Mouse (Mus musculus): ENCODE data around the gene Btbd8. TPM values are rescaled to one million over a fixed set of nuclear protein-coding genes. Genes with fewer than 3 reads are reported as not detected.

The Btbd8 gene
- polyA plus RNA-seq, 1 experiment from 2014 or later = 7.8 TPM

- no peaks in the 10 kb centered on the region for H3K4me1 ChIP-seq (ENCODE audit: control insufficient read depth, insufficient read depth, low read length)
- DNase-seq (ENCODE audit: low spot score) = no peak
- H3K27me3 ChIP-seq (ENCODE audit: control insufficient read depth, insufficient read depth, low read length) = no peaks in the 10 kb centered on the region
- no peaks in the 10 kb centered on the region for H3K36me3 ChIP-seq (ENCODE audit: control insufficient read depth, insufficient read depth, low read length)
- no peaks in the 10 kb centered on the region for H3K9me3 ChIP-seq (ENCODE audit: control insufficient read depth, low read length)
- H3K9ac ChIP-seq (ENCODE audit: low read length) = no peak overlapping the region
- H3K4me2 ChIP-seq (ENCODE audit: low read depth) = no peak overlapping the region
- H3K4me3 ChIP-seq (ENCODE audit: low read depth, low read length) = no peak overlapping the region
- no peak overlapping the region for H3K27ac ChIP-seq (ENCODE audit: low read depth, low read length)
- no peak for ATAC-seq (ENCODE audit: insufficient read depth, low FRiP score, low TSS enrichment)
- WGBS = 92% methylated on average over 4 of the region's 4 CpGs
Measured at GRCm38 (mm10) chr5:107518602-107519001, 80.8 kb downstream of the Btbd8 start.

GRCm38 (mm10) chr5:107521386-107521785 lies 83.6 kb downstream of the Btbd8 start:
- DNase-seq (ENCODE audit: low spot score) (no peak), ATAC-seq (ENCODE audit: insufficient read depth, low FRiP score, low TSS enrichment) (no peak)
- Histone ChIP-seq H3K36me3 (ENCODE audit: control insufficient read depth, insufficient read depth, low read length) (no peaks in the 10 kb centered on the region), H3K27me3 (ENCODE audit: control insufficient read depth, insufficient read depth, low read length) (no peaks in the 10 kb centered on the region), H3K9ac (ENCODE audit: low read length) (no peak overlapping the region), H3K4me2 (ENCODE audit: low read depth) (no peak overlapping the region), H3K4me3 (ENCODE audit: low read depth, low read length) (no peak overlapping the region), H3K27ac (ENCODE audit: low read depth, low read length) (no peak overlapping the region), H3K4me1 (ENCODE audit: control insufficient read depth, insufficient read depth, low read length) (no peaks in the 10 kb centered on the region), H3K9me3 (ENCODE audit: control insufficient read depth, low read length) (no peaks in the 10 kb centered on the region)
- 91% methylated on average over 6 of the region's 6 CpGs for WGBS

GRCm38 (mm10) chr5:107521897-107522296 lies 84.1 kb downstream of the Btbd8 start:
- no peaks in the 10 kb centered on the region for H3K9me3 ChIP-seq (ENCODE audit: control insufficient read depth, low read length)
- no peaks in the 10 kb centered on the region for H3K36me3 ChIP-seq (ENCODE audit: control insufficient read depth, insufficient read depth, low read length)
- H3K9ac ChIP-seq (ENCODE audit: low read length) = no peak overlapping the region
- no peak overlapping the region for H3K4me2 ChIP-seq (ENCODE audit: low read depth)
- H3K4me1 ChIP-seq (ENCODE audit: control insufficient read depth, insufficient read depth, low read length) = no peaks in the 10 kb centered on the region
- H3K27me3 ChIP-seq (ENCODE audit: control insufficient read depth, insufficient read depth, low read length) = no peaks in the 10 kb centered on the region
- no peak overlapping the region for H3K27ac ChIP-seq (ENCODE audit: low read depth, low read length)
- no peak for ATAC-seq (ENCODE audit: insufficient read depth, low FRiP score, low TSS enrichment)
- DNase-seq (ENCODE audit: low spot score) = no peak
- WGBS = 90% methylated on average over 7 of the region's 7 CpGs
- no peak overlapping the region for H3K4me3 ChIP-seq (ENCODE audit: low read depth, low read length)

GRCm38 (mm10) chr5:107524281-107524680 lies 86.5 kb downstream of the Btbd8 start:
- DNase-seq (ENCODE audit: low spot score) = no peak
- ATAC-seq (ENCODE audit: insufficient read depth, low FRiP score, low TSS enrichment) = no peak
- Histone ChIP-seq H3K27me3 (ENCODE audit: control insufficient read depth, insufficient read depth, low read length) (no peaks in the 10 kb centered on the region), H3K4me1 (ENCODE audit: control insufficient read depth, insufficient read depth, low read length) (no peaks in the 10 kb centered on the region), H3K27ac (ENCODE audit: low read depth, low read length) (no peak overlapping the region), H3K4me2 (ENCODE audit: low read depth) (no peak overlapping the region), H3K36me3 (ENCODE audit: control insufficient read depth, insufficient read depth, low read length) (no peaks in the 10 kb centered on the region), H3K9ac (ENCODE audit: low read length) (no peak overlapping the region), H3K9me3 (ENCODE audit: control insufficient read depth, low read length) (no peaks in the 10 kb centered on the region), H3K4me3 (ENCODE audit: low read depth, low read length) (no peak overlapping the region)
- WGBS = 88% methylated on average over 10 of the region's 10 CpGs

- Histone ChIP-seq H3K36me3 (ENCODE audit: control insufficient read depth, insufficient read depth, low read length) (no peaks in the 10 kb centered on the region), H3K4me3 (ENCODE audit: low read depth, low read length) (no peak overlapping the region), H3K9me3 (ENCODE audit: control insufficient read depth, low read length) (no peaks in the 10 kb centered on the region), H3K27me3 (ENCODE audit: control insufficient read depth, insufficient read depth, low read length) (no peaks in the 10 kb centered on the region), H3K4me1 (ENCODE audit: control insufficient read depth, insufficient read depth, low read length) (no peaks in the 10 kb centered on the region), H3K9ac (ENCODE audit: low read length) (no peak overlapping the region), H3K4me2 (ENCODE audit: low read depth) (no peak overlapping the region), H3K27ac (ENCODE audit: low read depth, low read length) (no peak overlapping the region)
- ATAC-seq (ENCODE audit: insufficient read depth, low FRiP score, low TSS enrichment) (no peak), DNase-seq (ENCODE audit: low spot score) (no peak)
- 86% methylated on average over 3 of the region's 3 CpGs for WGBS
Measured at GRCm38 (mm10) chr5:107528856-107529255, 91.1 kb downstream of the Btbd8 start.

- Histone ChIP-seq H3K4me1 (ENCODE audit: control insufficient read depth, insufficient read depth, low read length) (no peaks in the 10 kb centered on the region), H3K27ac (ENCODE audit: low read depth, low read length) (no peak overlapping the region), H3K36me3 (ENCODE audit: control insufficient read depth, insufficient read depth, low read length) (no peaks in the 10 kb centered on the region), H3K4me3 (ENCODE audit: low read depth, low read length) (no peak overlapping the region), H3K9me3 (ENCODE audit: control insufficient read depth, low read length) (no peaks in the 10 kb centered on the region), H3K27me3 (ENCODE audit: control insufficient read depth, insufficient read depth, low read length) (no peaks in the 10 kb centered on the region), H3K9ac (ENCODE audit: low read length) (no peak overlapping the region), H3K4me2 (ENCODE audit: low read depth) (no peak overlapping the region)
- DNase-seq (ENCODE audit: low spot score) = no peak
- 75% methylated on average over 2 of the region's 2 CpGs for WGBS
- ATAC-seq (ENCODE audit: insufficient read depth, low FRiP score, low TSS enrichment) = no peak
Measured at GRCm38 (mm10) chr5:107533590-107533989, 95.8 kb downstream of the Btbd8 start.

GRCm38 (mm10) chr5:107534581-107534980 lies 96.8 kb downstream of the Btbd8 start, which contains the start of gene 1700028K03Rik:
TSS of gene 1700028K03Rik (plus strand) at chr5:107534709.
- H3K9me3 ChIP-seq (ENCODE audit: control insufficient read depth, low read length) = no peaks in the 10 kb centered on the region
- no peak within 1 kb of the TSS for H3K9ac ChIP-seq (ENCODE audit: low read length)
- no peaks in the 10 kb centered on the region for H3K4me1 ChIP-seq (ENCODE audit: control insufficient read depth, insufficient read depth, low read length)
- DNase-seq (ENCODE audit: low spot score) (no peak), ATAC-seq (ENCODE audit: insufficient read depth, low FRiP score, low TSS enrichment) (no peak)
- no peak within 1 kb of the TSS for H3K4me2 ChIP-seq (ENCODE audit: low read depth)
- 74% methylated on average over 15 of the region's 15 CpGs for WGBS
- no peaks in the 10 kb centered on the region for H3K36me3 ChIP-seq (ENCODE audit: control insufficient read depth, insufficient read depth, low read length)
- H3K27ac ChIP-seq (ENCODE audit: low read depth, low read length) = no peak within 1 kb of the TSS
- no peaks in the 10 kb centered on the region for H3K27me3 ChIP-seq (ENCODE audit: control insufficient read depth, insufficient read depth, low read length)
- H3K4me3 ChIP-seq (ENCODE audit: low read depth, low read length) = no peak within 1 kb of the TSS

- H3K9me3 ChIP-seq (ENCODE audit: control insufficient read depth, low read length) = no peaks in the 10 kb centered on the region
- H3K4me2 ChIP-seq (ENCODE audit: low read depth) = no peak overlapping the region
- H3K27ac ChIP-seq (ENCODE audit: low read depth, low read length) = no peak overlapping the region
- DNase-seq (ENCODE audit: low spot score) (no peak), ATAC-seq (ENCODE audit: insufficient read depth, low FRiP score, low TSS enrichment) (no peak)
- H3K4me1 ChIP-seq (ENCODE audit: control insufficient read depth, insufficient read depth, low read length) = no peaks in the 10 kb centered on the region
- no peak overlapping the region for H3K9ac ChIP-seq (ENCODE audit: low read length)
- 36% methylated on average over 7 of the region's 7 CpGs for WGBS
- H3K4me3 ChIP-seq (ENCODE audit: low read depth, low read length) = no peak overlapping the region
- H3K27me3 ChIP-seq (ENCODE audit: control insufficient read depth, insufficient read depth, low read length) = no peaks in the 10 kb centered on the region
- no peaks in the 10 kb centered on the region for H3K36me3 ChIP-seq (ENCODE audit: control insufficient read depth, insufficient read depth, low read length)
Measured at GRCm38 (mm10) chr5:107541696-107542095, 103.9 kb downstream of the Btbd8 start.

- no peak overlapping the region for H3K4me3 ChIP-seq (ENCODE audit: low read depth, low read length)
- H3K9ac ChIP-seq (ENCODE audit: low read length) = no peak overlapping the region
- H3K4me1 ChIP-seq (ENCODE audit: control insufficient read depth, insufficient read depth, low read length) = no peaks in the 10 kb centered on the region
- no peak overlapping the region for H3K27ac ChIP-seq (ENCODE audit: low read depth, low read length)
- H3K36me3 ChIP-seq (ENCODE audit: control insufficient read depth, insufficient read depth, low read length) = no peaks in the 10 kb centered on the region; the same call in 1 of the 2 replicates
- H3K9me3 ChIP-seq (ENCODE audit: control insufficient read depth, low read length) = no peaks in the 10 kb centered on the region
- ATAC-seq (ENCODE audit: insufficient read depth, low FRiP score, low TSS enrichment) (no peak), DNase-seq (ENCODE audit: low spot score) (no peak)
- H3K4me2 ChIP-seq (ENCODE audit: low read depth) = no peak overlapping the region
- H3K27me3 ChIP-seq (ENCODE audit: control insufficient read depth, insufficient read depth, low read length) = no peaks in the 10 kb centered on the region
- WGBS = 85% methylated on average over 4 of the region's 4 CpGs
Measured at GRCm38 (mm10) chr5:107545927-107546326, 108.1 kb downstream of the Btbd8 start.
